Mouse (Mus musculus) lung, adult 2 months (tissue): ENCODE results near the gene Cox15.

Experiments
- CTCF ChIP-seq: fragments of 200-500 bp; IDR thresholded peaks from 2 replicates; pipeline ENCODE4 v1.5.1; 2011; ENCODE audit warnings: mild to moderate bottlenecking, low read length, control low read depth; ENCODE audit not compliant: insufficient read depth
- POLR2A ChIP-seq: fragments of 200-500 bp; IDR thresholded peaks from 2 replicates; pipeline ENCODE4 v1.6.1; 2011; ENCODE audit warnings: low read depth, mild to moderate bottlenecking, control low read depth, low read length, borderline replicate concordance; ENCODE audit errors: extremely low read depth

DNA sequence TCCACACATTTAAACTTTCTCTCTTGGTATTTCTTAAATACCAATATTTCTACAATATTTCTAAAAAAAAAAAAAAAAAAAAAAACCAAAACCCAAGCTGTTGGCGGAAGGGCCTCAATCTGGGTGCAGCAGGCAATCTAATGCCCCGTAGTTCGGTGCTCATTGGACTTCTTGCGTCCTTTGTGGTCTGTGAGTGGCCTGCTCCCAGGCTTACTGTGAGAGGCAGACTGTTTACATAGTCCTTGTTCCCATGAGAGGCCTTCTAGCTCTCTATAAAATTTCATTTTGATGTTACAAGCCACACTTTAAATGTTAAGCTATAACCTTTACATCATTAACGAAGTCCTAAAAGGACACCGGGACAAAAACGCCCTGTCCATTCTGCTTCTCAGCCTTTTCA lies 44.6 kb downstream of the Cox15 start:
- no peak for TF ChIP-seq CTCF
- no peak for TF ChIP-seq POLR2A
